Mouse (Mus musculus): ENCODE data around the gene Vwa3b.
A peak's percentile ranks its signal among the peaks of the same experiment; 100 is the strongest.

Gene Vwa3b

DNA sequence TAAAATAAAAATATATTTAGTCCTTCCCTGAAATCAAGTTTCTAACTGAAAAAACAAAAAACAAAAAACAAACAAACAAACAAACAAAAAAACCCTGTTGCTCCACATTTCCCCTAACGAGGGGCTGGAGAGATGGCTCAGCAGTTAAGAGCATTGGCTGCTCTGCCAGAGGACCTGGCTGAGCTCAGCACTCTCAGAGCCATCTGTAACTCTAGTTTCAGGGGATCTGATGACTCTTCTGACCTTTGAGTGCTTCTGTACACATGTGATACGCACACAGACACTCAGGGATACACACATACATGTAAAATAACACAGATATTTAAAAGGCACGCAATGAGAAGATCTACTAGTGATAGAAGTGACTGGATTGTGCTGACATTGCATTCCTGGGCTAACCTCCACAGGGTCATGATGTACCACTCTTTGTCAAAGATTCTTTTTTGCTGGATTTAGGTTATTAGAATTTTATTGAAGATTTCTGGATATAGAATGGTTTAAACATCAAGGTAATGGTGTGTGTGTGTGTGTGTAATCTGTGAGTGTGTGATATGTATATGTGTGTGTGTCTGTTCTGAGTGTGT lies 14.7 kb upstream of the Vwa3b start:
- DNase-seq (ENCODE audit: low spot score) = no peak

DNA sequence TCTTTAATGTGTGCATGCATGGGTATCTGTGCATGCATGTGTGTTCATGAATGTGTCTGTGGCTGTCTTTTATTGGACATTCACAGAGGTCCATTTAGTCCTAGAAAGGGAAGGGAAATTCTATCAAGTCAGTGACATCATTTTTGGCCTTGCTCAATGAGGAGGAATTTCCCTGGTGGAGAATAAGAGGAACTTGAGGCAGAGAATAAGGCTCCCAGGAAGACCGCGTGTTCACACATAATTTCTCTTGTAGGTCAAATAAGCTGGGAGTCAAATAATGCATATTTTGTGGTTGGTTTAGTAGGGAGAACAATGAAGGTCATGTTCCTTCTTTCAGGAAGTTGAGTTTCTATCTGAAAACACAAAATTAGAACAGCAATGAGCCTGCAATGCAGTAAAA lies 13.4 kb upstream of the Vwa3b start:
- DNase-seq (ENCODE audit: low spot score) = no peak

GRCm38 (mm10) chr1:37013687-37014086 lies 12.7 kb upstream of the Vwa3b start:
- peak; percentile 26 for DNase-seq (ENCODE audit: low spot score)

- DNase-seq (ENCODE audit: low spot score) = peak; percentile 19
These were observed 7.4 kb upstream of the Vwa3b start for GRCm38 (mm10) chr1:37019017-37019416.

GRCm38 (mm10) chr1:37022704-37023103 lies 3.7 kb upstream of the Vwa3b start:
- no peak for DNase-seq (ENCODE audit: low spot score)

DNA sequence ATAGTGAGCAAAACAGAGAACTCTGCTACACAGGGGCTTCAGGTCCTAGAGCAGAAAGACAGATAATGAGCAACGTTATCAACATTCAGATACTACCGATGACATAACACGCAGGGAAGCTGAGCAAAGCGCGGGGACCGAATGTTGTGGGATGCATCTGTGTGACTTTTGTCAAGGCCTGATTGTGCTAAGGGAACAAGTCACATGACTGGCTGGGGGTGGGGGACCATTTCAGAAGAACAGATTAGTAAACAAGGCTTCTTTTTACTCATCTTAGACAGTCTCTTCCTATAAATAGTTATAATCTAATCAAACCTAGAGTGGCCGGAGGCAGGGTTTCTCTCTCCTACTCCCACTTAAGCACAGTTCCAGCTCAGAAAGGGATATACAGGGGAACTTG lies 1.7 kb upstream of the Vwa3b start:
- DNase-seq (ENCODE audit: low spot score) = no peak

GRCm38 (mm10) chr1:37025376-37025775 lies 1.0 kb upstream of the Vwa3b start:
- DNase-seq (ENCODE audit: low spot score) = no peak

GRCm38 (mm10) chr1:37026866-37027265 lies 470 bp downstream of the Vwa3b start:
- no peak for DNase-seq (ENCODE audit: low spot score)

GRCm38 (mm10) chr1:37028439-37029153 lies 2.2 kb downstream of the Vwa3b start:
- no peak for DNase-seq (ENCODE audit: low spot score)

- no peak for DNase-seq (ENCODE audit: low spot score)
These were observed 2.9 kb downstream of the Vwa3b start for GRCm38 (mm10) chr1:37029154-37029907.

DNA sequence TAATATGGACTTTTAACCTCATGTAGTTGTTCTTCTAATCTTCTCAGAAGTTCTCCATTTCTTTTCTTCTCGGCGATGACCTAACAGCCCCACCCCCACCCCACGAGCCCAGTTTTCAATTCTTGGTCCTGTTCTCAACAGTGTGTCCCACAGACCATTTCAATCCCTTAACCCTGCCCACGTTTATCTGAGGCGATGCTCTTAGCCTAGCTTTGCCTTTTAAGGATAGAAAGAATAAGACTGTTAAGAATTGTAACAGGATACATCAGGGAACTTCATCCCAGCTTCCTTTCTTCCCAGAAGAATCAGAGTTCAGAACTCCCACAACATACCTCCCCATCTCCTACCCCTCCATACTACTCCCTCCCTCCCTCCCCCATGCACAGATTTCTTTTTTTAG lies 3.5 kb downstream of the Vwa3b start:
- DNase-seq (ENCODE audit: low spot score) = no peak

- DNase-seq (ENCODE audit: low spot score) = no peak
These were observed 4.3 kb downstream of the Vwa3b start for GRCm38 (mm10) chr1:37030693-37031092.

GRCm38 (mm10) chr1:37035879-37036278 lies 9.5 kb downstream of the Vwa3b start:
- DNase-seq (ENCODE audit: low spot score) = no peak

- DNase-seq (ENCODE audit: low spot score) = no peak
These were observed 14.7 kb downstream of the Vwa3b start for GRCm38 (mm10) chr1:37041126-37041525.

- no peak for DNase-seq (ENCODE audit: low spot score)
These were observed 15.5 kb downstream of the Vwa3b start for GRCm38 (mm10) chr1:37041856-37042255.

DNA sequence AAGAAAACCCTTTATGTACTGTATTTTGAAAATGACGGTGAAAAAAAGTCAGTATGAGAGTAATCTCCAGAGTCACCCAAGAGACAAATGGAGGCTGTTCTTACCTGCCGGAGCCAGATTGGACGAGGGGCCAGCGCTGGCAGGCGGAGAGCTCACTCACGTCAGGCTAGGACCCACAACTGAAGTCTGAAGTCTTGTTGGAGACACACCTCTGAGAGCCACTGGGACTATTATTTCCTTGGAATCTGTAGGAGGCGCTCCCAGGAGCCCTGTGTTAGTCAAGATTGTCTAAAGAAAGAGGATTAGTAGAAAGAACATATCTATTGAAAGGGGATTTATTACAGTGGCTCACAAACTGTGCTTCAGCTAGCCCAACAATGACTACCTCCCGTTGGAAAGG lies 16.4 kb downstream of the Vwa3b start:
- no peak for DNase-seq (ENCODE audit: low spot score)

- DNase-seq (ENCODE audit: low spot score) = no peak
These were observed 16.8 kb downstream of the Vwa3b start for GRCm38 (mm10) chr1:37043196-37043595.

GRCm38 (mm10) chr1:37045472-37045871 lies 19.1 kb downstream of the Vwa3b start:
- DNase-seq (ENCODE audit: low spot score) = no peak

DNA sequence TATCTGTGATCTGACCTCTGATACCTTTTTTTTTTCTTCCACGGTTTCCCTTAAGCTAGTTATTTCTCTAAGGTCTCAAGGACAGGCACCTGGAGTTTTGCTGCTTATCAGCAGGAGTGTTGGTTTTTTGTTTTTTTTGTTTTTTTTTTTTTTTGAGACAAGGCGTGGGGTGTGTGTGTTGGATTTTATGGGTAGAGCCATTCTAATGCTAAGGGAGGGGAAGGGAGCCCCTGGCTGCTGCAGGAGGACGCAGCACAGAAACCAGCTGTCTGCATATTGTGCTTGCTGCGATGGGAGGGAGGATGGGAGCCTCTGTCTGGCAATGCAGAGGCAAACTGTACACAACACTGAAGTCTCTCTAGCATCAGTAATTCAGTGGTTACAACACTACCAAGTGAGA lies 22.8 kb downstream of the Vwa3b start:
- DNase-seq (ENCODE audit: low spot score) = no peak

DNA sequence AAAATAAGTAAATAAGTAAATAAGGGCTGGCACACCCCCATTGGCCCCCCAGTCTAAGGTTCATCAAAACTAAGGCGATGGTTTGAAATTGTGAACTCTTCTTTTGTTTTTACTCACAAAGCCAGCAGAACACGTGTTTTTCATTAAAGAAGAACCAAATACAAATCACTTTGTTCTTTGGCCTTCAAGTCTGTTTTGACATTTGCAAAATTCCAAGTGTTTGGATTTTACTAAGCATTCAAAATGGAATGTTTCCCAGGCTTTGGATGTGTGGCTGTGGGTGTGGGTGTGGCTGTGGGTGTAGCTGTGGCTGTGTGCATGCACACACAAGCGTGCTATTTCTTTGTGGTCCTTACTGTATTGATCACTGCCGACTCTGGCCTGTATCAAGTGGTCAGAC lies 27.3 kb downstream of the Vwa3b start:
- DNase-seq (ENCODE audit: low spot score) = peak; percentile 17

- peak; percentile 7 for DNase-seq (ENCODE audit: low spot score)
These were observed 30.6 kb downstream of the Vwa3b start for GRCm38 (mm10) chr1:37056831-37057561.

DNA sequence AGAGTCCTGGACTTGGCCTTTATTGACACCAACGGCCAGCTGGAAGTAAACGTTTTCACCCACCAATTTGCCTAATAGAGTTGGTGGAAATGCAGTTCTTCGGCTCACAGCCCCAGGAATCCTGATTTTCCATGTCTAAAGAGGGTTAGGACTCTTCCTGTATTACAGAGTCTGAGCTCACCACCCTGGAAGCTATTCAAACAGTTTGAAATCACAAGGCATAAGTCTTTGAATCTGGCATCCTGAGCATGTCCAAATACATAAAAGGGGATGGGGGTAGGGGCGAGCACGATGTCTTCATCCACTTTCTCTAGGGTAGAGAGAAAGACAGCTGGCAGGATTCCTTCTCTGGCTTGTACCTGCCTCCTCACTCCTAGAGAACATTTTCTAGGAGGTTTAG lies 34.5 kb downstream of the Vwa3b start:
- DNase-seq (ENCODE audit: low spot score) = no peak

DNA sequence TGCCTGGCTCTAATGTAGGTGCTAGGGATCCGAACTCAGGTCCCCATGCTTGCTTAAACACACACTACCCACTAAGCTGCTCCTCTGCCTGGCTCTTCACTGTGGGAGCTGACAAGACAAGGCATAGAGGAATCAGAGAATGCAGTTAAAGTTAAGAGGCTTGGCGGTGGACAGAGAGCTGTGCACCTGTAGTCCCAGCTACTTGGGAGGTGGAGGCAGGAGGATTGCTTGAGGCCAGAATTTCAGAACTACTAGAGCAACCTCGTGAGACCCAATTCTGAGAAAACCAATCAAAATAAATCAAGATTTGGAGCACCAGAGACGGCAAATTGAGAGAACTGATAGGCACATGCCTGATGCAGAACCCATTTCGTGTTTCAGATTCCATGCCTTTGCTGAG lies 36.7 kb downstream of the Vwa3b start:
- no peak for DNase-seq (ENCODE audit: low spot score)
